Comparison of ENCODE assay signal across 8 mouse cellular contexts in genomic region chr4:152008622-152009075, GRCm38 (mm10). TPM values are rescaled to one million over a fixed set of nuclear protein-coding genes. Genes with fewer than 3 reads are reported as not detected.
DNase-seq lines count a peak whose midpoint lies in the region; ATAC-seq lines count a peak whose summit lies in the region.

Gene Klhl21, plus strand, starts transcription at chr4:152008803.

- H3K27ac ChIP-seq in hindbrain, embryonic 15.5 days (replicated peaks): peak within 1 kb of the TSS; percentile 80
- H3K27ac ChIP-seq in macrophage: 0 out of 2 replicates have a peak within 1 kb of the TSS, but pooled peaks have one; percentile 25

- H3K9me3 ChIP-seq in hindbrain, embryonic 15.5 days: no peaks in the 10 kb centered on the region

- peak within 1 kb of the TSS; percentile 99 for H3K4me2 ChIP-seq in hindbrain, embryonic 15.5 days

- ATAC-seq in hindbrain, embryonic 15.5 days (ENCODE audit: low FRiP score, low read depth): peak; percentile 88

- H3K4me1 ChIP-seq in hindbrain, embryonic 15.5 days (replicated peaks): peaks cover 38% of the 10 kb centered on the region

- no peaks in the 10 kb centered on the region for H3K36me3 ChIP-seq in hindbrain, embryonic 15.5 days
- H3K36me3 ChIP-seq in macrophage (ENCODE audit: inconsistent target): peaks cover 11% of the 10 kb centered on the region; the same call in 1 of the 2 replicates

- peak within 1 kb of the TSS; percentile 59 for H3K9ac ChIP-seq in hindbrain, embryonic 15.5 days

- peaks cover 23% of the 10 kb centered on the region for H3K27me3 ChIP-seq in hindbrain, embryonic 15.5 days

- DNase-seq in R1 (ENCODE audit: low read depth, low spot score): peak; percentile 95
- peak; percentile 95 to 96 for DNase-seq in cerebellum, postnatal 25 days
- DNase-seq in frontal cortex, postnatal 36 days (ENCODE audit: low spot score in 2 of 2): peak; percentile 92 to 94
- DNase-seq in left cerebral cortex, adult 18-20 months (ENCODE audit: low spot score in 2 of 2): peak; percentile 90 to 94
- DNase-seq in right cerebral cortex, adult 18-20 months: peak; percentile 94
- DNase-seq in urinary bladder, postnatal 10 days (ENCODE audit: low spot score): peak; percentile 90

- WGBS in hindbrain, embryonic 15.5 days: under 1% methylated on average over 34 of the region's 45 CpGs
- WGBS in macrophage (ENCODE audit: missing documents): under 1% methylated on average over 42 of the region's 45 CpGs

- peak within 1 kb of the TSS; percentile 69 for H3K4me3 ChIP-seq in hindbrain, embryonic 15.5 days
- H3K4me3 ChIP-seq in macrophage (ENCODE audit: inconsistent target): peak within 1 kb of the TSS; percentile 58

- peaks cover 40% of the 10 kb centered on the region for H3K79me2 ChIP-seq in macrophage (ENCODE audit: inconsistent target)

RNA-seq across cellular contexts. Expression of gene Klhl21, which starts in this region (rescaled TPM):
- 4.7 and 5.4 TPM in 2 replicates for polyA plus RNA-seq in hindbrain, embryonic 15.5 days (2015; fragmentation: Nextera tagmentation; extraction: Ambion mirVana)
- total RNA-seq in left cerebral cortex, adult 18-20 months (2021): 10 to 100 TPM; 20.2 to 20.3 TPM
- total RNA-seq in macrophage (2018; cell fraction: chromatin; rRNA removed): 10 to 100 TPM in 1 of 26 experiments, 1 to 10 TPM in 18, under 1 TPM in 7; 0.63 to 12.4 (median 1.9) TPM
- 10 to 100 TPM in 7 of 26 experiments, 1 to 10 TPM in 19; 1.3 to 16.6 (median 5.4) TPM for total RNA-seq in macrophage (2018; cell fraction: cytosol; rRNA removed)
- 10 to 100 TPM in 3 of 26 experiments, 1 to 10 TPM in 23; 1.5 to 15.0 (median 5.3) TPM for total RNA-seq in macrophage (2018; cell fraction: nucleus; rRNA removed)
- 5.1 to 13.0 TPM (median 8.0 TPM) in 3 replicates for polyA plus RNA-seq in macrophage (2018)

Comparison
In these comparisons a context has a peak if more than half of its experiments do, and no peak if none do; other contexts are left out.
1. Peak in every context shown above with its lines: DNase-seq, ATAC-seq, H3K4me3 ChIP-seq and H3K27ac ChIP-seq.